Mouse (Mus musculus): ENCODE measurements around the gene Kcnv2. TPM values are rescaled to one million over a fixed set of nuclear protein-coding genes. Genes with fewer than 3 reads are reported as not detected.
A peak's percentile ranks its signal among the peaks of the same experiment; 100 is the strongest.

The Kcnv2 gene
- polyA plus RNA-seq, 2 experiments: 0.01 TPM; not detected in 1

GRCm38 (mm10) chr19:27325558-27325957 is 3.2 kb downstream of the Kcnv2 start:
- ATAC-seq (ENCODE audit: low FRiP score, low read depth) (no peak), DNase-seq (ENCODE audit: low spot score) (no peak)
- H3K27me3 ChIP-seq (ENCODE audit: control insufficient read depth, insufficient read depth, low read length): no peaks in the 10 kb centered on the region
- H3K4me1 ChIP-seq (ENCODE audit: control insufficient read depth, insufficient read depth, low read length): no peaks in the 10 kb centered on the region
- H3K9ac ChIP-seq (ENCODE audit: low read depth, low read length, severe bottlenecking): no peak overlapping the region
- no peak overlapping the region for H3K27ac ChIP-seq (replicated peaks; ENCODE audit: low read depth, low read length)
- no peaks in the 10 kb centered on the region for H3K36me3 ChIP-seq (ENCODE audit: control insufficient read depth, insufficient read depth, low read length)
- WGBS: 63% methylated on average over 6 of the region's 6 CpGs
- no peaks in the 10 kb centered on the region for H3K9me3 ChIP-seq (ENCODE audit: control insufficient read depth, low read length)
- TF ChIP-seq POLR2A (IDR thresholded peaks at IDR 0.05; ENCODE audit: borderline replicate concordance, extremely low read depth, insufficient read depth, insufficient read length): no peak
- no peak overlapping the region for H3K4me2 ChIP-seq (replicated peaks; ENCODE audit: low read depth, low read length, severe bottlenecking)
- no peak overlapping the region for H3K4me3 ChIP-seq (replicated peaks; ENCODE audit: low read length)

GRCm38 (mm10) chr19:27327569-27327968 is 5.2 kb downstream of the Kcnv2 start:
- H3K27ac ChIP-seq (replicated peaks; ENCODE audit: low read depth, low read length): no peak overlapping the region
- 94% methylated on average over 6 of the region's 6 CpGs for WGBS
- no peak for TF ChIP-seq POLR2A (IDR thresholded peaks at IDR 0.05; ENCODE audit: borderline replicate concordance, extremely low read depth, insufficient read depth, insufficient read length)

GRCm38 (mm10) chr19:27328166-27328565 is 5.8 kb downstream of the Kcnv2 start:
- DNase-seq (ENCODE audit: low spot score) (peak; percentile 42), ATAC-seq (ENCODE audit: low FRiP score, low read depth) (no peak)
- Histone ChIP-seq H3K4me1 (ENCODE audit: control insufficient read depth, insufficient read depth, low read length) (peaks cover 9% of the 10 kb centered on the region), H3K27ac (replicated peaks; ENCODE audit: low read depth, low read length) (no peak overlapping the region), H3K27me3 (ENCODE audit: control insufficient read depth, insufficient read depth, low read length) (no peaks in the 10 kb centered on the region), H3K4me3 (replicated peaks; ENCODE audit: low read length) (no peak overlapping the region), H3K36me3 (ENCODE audit: control insufficient read depth, insufficient read depth, low read length) (no peaks in the 10 kb centered on the region), H3K4me2 (replicated peaks; ENCODE audit: low read depth, low read length, severe bottlenecking) (no peak overlapping the region), H3K9ac (ENCODE audit: low read depth, low read length, severe bottlenecking) (no peak overlapping the region), H3K9me3 (ENCODE audit: control insufficient read depth, low read length) (no peaks in the 10 kb centered on the region)
- no peak for TF ChIP-seq POLR2A (IDR thresholded peaks at IDR 0.05; ENCODE audit: borderline replicate concordance, extremely low read depth, insufficient read depth, insufficient read length)
- WGBS: 32% methylated on average over 3 of the region's 3 CpGs

More at GRCm38 (mm10) chr19:27327569-27327968, 5.2 kb downstream of the Kcnv2 start:
- peaks cover 9% of the 10 kb centered on the region for H3K4me1 ChIP-seq (ENCODE audit: control insufficient read depth, insufficient read depth, low read length)
- no peaks in the 10 kb centered on the region for H3K9me3 ChIP-seq (ENCODE audit: control insufficient read depth, low read length)
- no peak for DNase-seq (ENCODE audit: low spot score)
- H3K36me3 ChIP-seq (ENCODE audit: control insufficient read depth, insufficient read depth, low read length): no peaks in the 10 kb centered on the region
- H3K4me2 ChIP-seq (replicated peaks; ENCODE audit: low read depth, low read length, severe bottlenecking): no peak overlapping the region
- no peak overlapping the region for H3K4me3 ChIP-seq (replicated peaks; ENCODE audit: low read length)
- no peak for ATAC-seq (ENCODE audit: low FRiP score, low read depth)
- no peak overlapping the region for H3K9ac ChIP-seq (ENCODE audit: low read depth, low read length, severe bottlenecking)
- no peaks in the 10 kb centered on the region for H3K27me3 ChIP-seq (ENCODE audit: control insufficient read depth, insufficient read depth, low read length)

- Histone ChIP-seq H3K36me3 (ENCODE audit: control insufficient read depth, insufficient read depth, low read length) (no peaks in the 10 kb centered on the region), H3K4me3 (replicated peaks; ENCODE audit: low read length) (no peak overlapping the region), H3K9me3 (ENCODE audit: control insufficient read depth, low read length) (no peaks in the 10 kb centered on the region), H3K27ac (replicated peaks; ENCODE audit: low read depth, low read length) (no peak overlapping the region), H3K4me1 (ENCODE audit: control insufficient read depth, insufficient read depth, low read length) (peaks cover 9% of the 10 kb centered on the region), H3K9ac (ENCODE audit: low read depth, low read length, severe bottlenecking) (no peak overlapping the region), H3K4me2 (replicated peaks; ENCODE audit: low read depth, low read length, severe bottlenecking) (no peak overlapping the region), H3K27me3 (ENCODE audit: control insufficient read depth, insufficient read depth, low read length) (no peaks in the 10 kb centered on the region)
- DNase-seq (ENCODE audit: low spot score) (no peak), ATAC-seq (ENCODE audit: low FRiP score, low read depth) (no peak)
- WGBS: 84% methylated on average over 4 of the region's 4 CpGs
- TF ChIP-seq POLR2A (IDR thresholded peaks at IDR 0.05; ENCODE audit: borderline replicate concordance, extremely low read depth, insufficient read depth, insufficient read length): no peak
Measured at GRCm38 (mm10) chr19:27328644-27329043, 6.3 kb downstream of the Kcnv2 start.

GRCm38 (mm10) chr19:27332207-27332794 is 9.9 kb downstream of the Kcnv2 start:
- H3K36me3 ChIP-seq (ENCODE audit: control insufficient read depth, insufficient read depth, low read length): no peaks in the 10 kb centered on the region
- no peak overlapping the region for H3K27ac ChIP-seq (replicated peaks; ENCODE audit: low read depth, low read length)
- DNase-seq (ENCODE audit: low spot score) (no peak), ATAC-seq (ENCODE audit: low FRiP score, low read depth) (no peak)
- H3K4me2 ChIP-seq (replicated peaks; ENCODE audit: low read depth, low read length, severe bottlenecking): no peak overlapping the region
- no peak overlapping the region for H3K9ac ChIP-seq (ENCODE audit: low read depth, low read length, severe bottlenecking)
- H3K4me1 ChIP-seq (ENCODE audit: control insufficient read depth, insufficient read depth, low read length): peaks cover 9% of the 10 kb centered on the region
- 41% methylated on average over 6 of the region's 6 CpGs for WGBS
- H3K4me3 ChIP-seq (replicated peaks; ENCODE audit: low read length): no peak overlapping the region
- TF ChIP-seq POLR2A (IDR thresholded peaks at IDR 0.05; ENCODE audit: borderline replicate concordance, extremely low read depth, insufficient read depth, insufficient read length): no peak
- no peaks in the 10 kb centered on the region for H3K27me3 ChIP-seq (ENCODE audit: control insufficient read depth, insufficient read depth, low read length)
- no peaks in the 10 kb centered on the region for H3K9me3 ChIP-seq (ENCODE audit: control insufficient read depth, low read length)

All from limb, embryonic 14.5 days (tissue).